Mouse (Mus musculus): ENCODE measurements around the gene Usp39.

Gene Usp39

GRCm38 (mm10) chr6:72302349-72302925, 42.5 kb downstream of the Usp39 start:
- DNase-seq (ENCODE audit: extremely low spot score, low spot score) = no peak

- no peak for DNase-seq (ENCODE audit: extremely low spot score, low spot score)
Measured at GRCm38 (mm10) chr6:72297825-72298224, 47.2 kb downstream of the Usp39 start.

GRCm38 (mm10) chr6:72292972-72293651, 51.9 kb downstream of the Usp39 start:
- no peak for DNase-seq (ENCODE audit: extremely low spot score, low spot score)

GRCm38 (mm10) chr6:72289484-72289883, 55.5 kb downstream of the Usp39 start:
- no peak for DNase-seq (ENCODE audit: extremely low spot score, low spot score)

- DNase-seq (ENCODE audit: extremely low spot score, low spot score) = peak; percentile 45
Measured at GRCm38 (mm10) chr6:72283914-72284313, 61.1 kb downstream of the Usp39 start.

- DNase-seq (ENCODE audit: extremely low spot score, low spot score) = no peak
Measured at GRCm38 (mm10) chr6:72280410-72280998, 64.5 kb downstream of the Usp39 start.

GRCm38 (mm10) chr6:72279505-72279904, 65.5 kb downstream of the Usp39 start:
- DNase-seq (ENCODE audit: extremely low spot score, low spot score) = no peak

GRCm38 (mm10) chr6:72278835-72279234, 66.1 kb downstream of the Usp39 start:
- DNase-seq (ENCODE audit: extremely low spot score, low spot score) = no peak

- DNase-seq (ENCODE audit: extremely low spot score, low spot score) = no peak
Measured at GRCm38 (mm10) chr6:72277508-72278166, 67.3 kb downstream of the Usp39 start.

GRCm38 (mm10) chr6:72276972-72277441, 68.0 kb downstream of the Usp39 start:
- no peak for DNase-seq (ENCODE audit: extremely low spot score, low spot score)

- DNase-seq (ENCODE audit: extremely low spot score, low spot score) = no peak
Measured at GRCm38 (mm10) chr6:72276141-72276540, 68.8 kb downstream of the Usp39 start.

- no peak for DNase-seq (ENCODE audit: extremely low spot score, low spot score)
Measured at GRCm38 (mm10) chr6:72275527-72275926, 69.5 kb downstream of the Usp39 start.

GRCm38 (mm10) chr6:72273153-72273552, 71.8 kb downstream of the Usp39 start:
- no peak for DNase-seq (ENCODE audit: extremely low spot score, low spot score)

GRCm38 (mm10) chr6:72272161-72272696, 72.8 kb downstream of the Usp39 start:
- DNase-seq (ENCODE audit: extremely low spot score, low spot score) = no peak

- DNase-seq (ENCODE audit: extremely low spot score, low spot score) = no peak
Measured at GRCm38 (mm10) chr6:72270952-72271519, 73.9 kb downstream of the Usp39 start.

GRCm38 (mm10) chr6:72270258-72270657, 74.7 kb downstream of the Usp39 start:
- no peak for DNase-seq (ENCODE audit: extremely low spot score, low spot score)
